Mouse (Mus musculus): ENCODE measurements around the gene Fam187b.

GRCm38 (mm10) chr7:30981703-30982102, 8.1 kb downstream of the Fam187b start:
- no peak for TF ChIP-seq POLR2A (IDR thresholded peaks at IDR 0.05; ENCODE audit: low read depth, low read length)
- no peak for TF ChIP-seq CTCF (IDR thresholded peaks at IDR 0.05; ENCODE audit: extremely low read depth, insufficient read depth, insufficient read length, insufficient replicate concordance)

All from spleen, adult 2 months (tissue).